Mouse (Mus musculus): Measurements from ENCODE around the gene Acer3. TPM values are rescaled to one million over a fixed set of nuclear protein-coding genes. Genes with fewer than 3 reads are reported as not detected.
"Not testable (repeated sequence)": the region's sequence is repeated elsewhere in the genome, so short reads cannot be mapped to it uniquely, and the experiment has no call there.

The Acer3 gene
- polyA plus RNA-seq, 1 experiment from 2014 or later: 24.6 TPM

DNA sequence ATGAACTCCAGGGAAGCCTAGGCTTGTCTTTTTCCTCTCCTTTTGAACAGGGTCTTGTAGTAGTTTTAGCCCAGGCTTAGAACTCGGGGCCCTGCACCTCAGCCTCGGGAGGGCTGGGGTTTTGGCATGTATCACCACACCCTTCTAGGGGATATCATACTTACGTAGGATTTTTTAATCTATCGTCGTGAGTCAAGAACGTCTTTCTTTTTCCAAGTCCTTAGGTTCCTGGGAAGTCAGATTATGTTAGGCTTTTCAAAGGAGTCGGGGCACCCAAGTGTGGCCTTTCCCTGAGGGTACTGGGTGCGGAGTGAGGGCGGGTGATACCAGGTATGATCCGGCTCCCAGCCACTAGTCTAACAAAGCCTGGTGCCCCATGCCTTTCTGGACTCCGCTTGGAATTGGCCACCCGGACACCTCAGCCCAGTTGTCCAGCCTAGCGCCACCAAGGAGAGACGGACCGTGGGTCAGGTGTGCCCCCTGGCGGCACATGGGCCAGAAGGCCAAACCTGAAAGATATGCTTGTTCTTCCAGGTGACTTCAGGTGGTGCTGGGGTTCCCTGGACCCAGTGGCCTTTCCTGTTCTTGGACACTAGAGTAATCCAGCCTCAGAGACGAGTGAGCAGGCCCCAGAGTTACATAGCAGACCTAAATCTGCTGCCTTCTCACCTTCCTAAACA lies 129.3 kb downstream of the Acer3 start:
- Histone ChIP-seq H3K27ac (no peak overlapping the region), H3K4me2 (no peak overlapping the region), H3K9me3 (replicated peaks) (no peaks in the 10 kb centered on the region), H3K9ac (no peak overlapping the region), H3K27me3 (replicated peaks) (peaks cover 55% of the 10 kb centered on the region), H3K4me3 (no peak overlapping the region), H3K36me3 (no peaks in the 10 kb centered on the region), H3K4me1 (peaks cover 37% of the 10 kb centered on the region)
- whole genome bisulfite sequencing (ENCODE audit: insufficient replicate concordance): 57% methylated on average over 17 of the region's 17 CpGs
- no peak; the same call in 1 of the 2 replicates for ATAC-seq

DNA sequence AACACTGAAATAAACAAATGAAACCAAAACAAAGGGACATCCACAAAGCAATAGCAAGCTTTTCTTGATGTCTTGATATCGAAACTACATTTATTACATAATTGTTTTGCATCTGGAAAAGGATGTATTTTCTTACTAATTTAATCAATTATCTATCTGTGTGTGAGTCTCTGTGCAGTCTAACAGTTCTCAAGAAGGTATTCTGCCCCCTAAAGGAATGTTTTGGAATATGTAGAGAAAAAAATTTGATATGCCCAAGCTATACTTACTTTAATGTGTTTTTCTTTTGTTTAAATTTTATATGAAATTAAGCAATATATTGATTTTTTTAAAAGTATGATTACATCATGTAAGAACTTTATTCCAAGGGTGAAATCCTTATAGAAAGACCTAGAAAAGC lies 130.4 kb downstream of the Acer3 start:
- H3K9ac ChIP-seq: no peak overlapping the region
- H3K9me3 ChIP-seq (replicated peaks): no peaks in the 10 kb centered on the region
- H3K27me3 ChIP-seq (replicated peaks): peaks cover 44% of the 10 kb centered on the region
- H3K4me2 ChIP-seq: no peak overlapping the region
- H3K4me3 ChIP-seq: no peak overlapping the region
- ATAC-seq: no peak
- H3K4me1 ChIP-seq: peaks cover 39% of the 10 kb centered on the region
- no peak overlapping the region for H3K27ac ChIP-seq
- no peaks in the 10 kb centered on the region for H3K36me3 ChIP-seq
- 56% methylated on average over 1 of the region's 1 CpGs for WGBS (ENCODE audit: insufficient replicate concordance)

DNA sequence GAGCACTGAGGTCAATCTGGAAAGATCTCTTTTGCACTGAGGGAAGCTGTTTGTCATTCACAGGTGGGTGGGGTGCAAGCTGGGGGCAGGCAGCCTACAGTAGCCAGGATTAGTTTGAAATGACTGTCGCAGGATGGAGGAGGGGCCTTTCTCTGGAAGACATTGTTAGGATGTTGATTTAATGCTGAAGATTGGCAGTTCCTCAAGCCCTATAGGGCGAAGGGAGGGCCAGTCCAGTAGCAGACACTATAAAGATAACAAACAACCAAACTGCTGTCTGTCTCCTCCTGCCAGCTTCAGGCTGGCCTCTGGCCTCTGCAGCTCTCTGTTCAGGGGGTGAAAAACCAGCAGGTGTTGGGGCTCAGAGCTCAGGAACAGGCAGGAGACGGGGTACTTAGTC lies 131.3 kb downstream of the Acer3 start:
- peaks cover 44% of the 10 kb centered on the region for H3K4me1 ChIP-seq
- peaks cover 35% of the 10 kb centered on the region for H3K27me3 ChIP-seq (replicated peaks)
- H3K36me3 ChIP-seq: no peaks in the 10 kb centered on the region
- peak overlapping the region; percentile 25; the same call in 1 of the 2 replicates for H3K4me2 ChIP-seq
- peak; percentile 65 for ATAC-seq
- H3K9ac ChIP-seq: 0 out of 2 replicates have a peak overlapping the region, but pooled peaks have one; percentile 13
- no peak overlapping the region for H3K4me3 ChIP-seq
- 27% methylated on average over 3 of the region's 3 CpGs for WGBS (ENCODE audit: insufficient replicate concordance)
- H3K9me3 ChIP-seq (replicated peaks): no peaks in the 10 kb centered on the region
- peak overlapping the region; percentile 64 for H3K27ac ChIP-seq

DNA sequence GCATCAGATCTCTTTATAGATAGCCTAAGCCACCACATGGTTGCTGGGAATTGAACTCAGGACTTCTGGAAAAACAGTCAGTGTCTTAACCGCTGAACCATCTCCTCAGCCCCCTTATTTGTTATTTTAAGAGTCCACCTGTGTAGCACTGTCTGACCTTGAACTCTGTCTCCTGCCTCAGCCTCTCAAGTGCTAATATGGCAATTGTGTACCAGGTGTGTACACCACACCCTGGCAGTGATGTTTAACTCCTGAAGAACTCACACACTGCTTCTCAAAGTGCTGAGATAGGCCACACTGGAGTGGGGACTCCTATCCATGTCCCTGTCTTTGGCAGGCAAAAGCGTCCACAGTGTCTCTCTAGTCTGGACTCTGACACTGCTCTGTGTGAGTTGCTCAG lies 132.3 kb downstream of the Acer3 start:
- no peak overlapping the region for H3K27ac ChIP-seq
- 73% methylated on average over 2 of the region's 2 CpGs for WGBS (ENCODE audit: insufficient replicate concordance)
- no peak for ATAC-seq
- peaks cover 25% of the 10 kb centered on the region for H3K27me3 ChIP-seq (replicated peaks)
- H3K36me3 ChIP-seq: no peaks in the 10 kb centered on the region
- no peak overlapping the region for H3K4me2 ChIP-seq
- no peak overlapping the region for H3K9ac ChIP-seq
- no peak overlapping the region for H3K4me3 ChIP-seq
- H3K4me1 ChIP-seq: peaks cover 35% of the 10 kb centered on the region
- no peaks in the 10 kb centered on the region for H3K9me3 ChIP-seq (replicated peaks)

DNA sequence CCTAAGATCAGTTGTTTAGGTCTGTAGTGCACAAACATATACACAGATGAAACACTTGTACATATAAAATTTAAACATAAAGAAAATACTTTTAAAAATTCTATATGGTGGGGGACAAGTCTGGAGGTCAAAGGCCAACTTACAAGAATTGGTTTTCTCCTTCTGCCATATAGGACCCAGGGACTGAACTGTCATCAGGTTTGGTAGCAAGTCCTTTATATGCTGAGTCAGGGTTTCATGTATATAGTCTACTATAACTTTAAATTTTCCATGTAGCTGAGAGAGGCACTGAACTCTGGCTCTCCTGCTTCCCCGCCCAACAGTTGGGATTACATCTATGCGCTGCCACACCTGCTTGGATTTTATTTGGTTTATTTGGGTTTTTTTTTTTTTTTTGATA lies 132.8 kb downstream of the Acer3 start:
- Histone ChIP-seq H3K9me3 (replicated peaks) (no peaks in the 10 kb centered on the region), H3K27ac (no peak overlapping the region), H3K4me3 (no peak overlapping the region), H3K27me3 (replicated peaks) (peaks cover 20% of the 10 kb centered on the region), H3K9ac (no peak overlapping the region), H3K4me2 (no peak overlapping the region), H3K4me1 (peaks cover 31% of the 10 kb centered on the region), H3K36me3 (no peaks in the 10 kb centered on the region)
- no peak for ATAC-seq
- WGBS (ENCODE audit: insufficient replicate concordance): 87% methylated on average over 2 of the region's 2 CpGs

DNA sequence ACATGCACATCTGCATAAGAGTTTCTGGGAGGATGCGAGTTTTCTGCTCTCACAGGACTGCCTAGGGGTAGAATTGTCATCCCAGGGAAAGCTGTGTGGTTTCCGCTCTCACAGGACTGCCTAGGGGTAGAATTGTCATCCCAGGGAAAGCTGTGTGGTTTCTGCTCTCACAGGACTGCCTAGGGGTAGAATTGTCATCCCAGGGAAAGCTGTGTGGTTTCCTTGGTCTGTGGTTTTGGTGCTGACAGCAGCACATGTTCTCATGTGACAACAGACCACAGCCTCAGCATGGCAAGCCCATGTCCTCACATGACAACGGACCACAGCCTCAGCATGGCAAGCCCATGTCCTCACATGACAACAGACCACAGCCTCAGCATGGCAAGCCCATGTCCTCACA lies 133.7 kb downstream of the Acer3 start:
- not testable (repeated sequence) for ATAC-seq
- 58% methylated on average over 3 of the region's 3 CpGs for WGBS (ENCODE audit: insufficient replicate concordance)

DNA sequence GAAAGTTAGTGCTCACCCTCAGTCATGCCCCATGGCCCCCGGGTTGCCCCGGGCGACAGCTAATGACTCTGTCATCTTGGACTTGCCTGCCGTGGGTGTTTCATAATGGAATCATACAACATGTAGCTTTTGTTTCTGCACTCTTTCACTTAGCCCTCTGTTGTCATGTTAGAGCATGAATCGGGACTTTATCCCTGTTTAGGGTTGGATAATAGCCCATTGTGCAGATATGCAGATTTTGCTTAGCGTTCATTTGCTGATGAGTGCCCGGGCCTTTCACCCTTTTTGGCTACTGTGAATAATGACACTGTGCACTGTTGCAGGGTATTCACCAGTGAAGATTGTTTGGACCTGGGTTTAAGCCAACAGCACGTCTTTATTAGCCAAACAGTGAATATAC lies 134.4 kb downstream of the Acer3 start:
- H3K9me3 ChIP-seq (replicated peaks): no peaks in the 10 kb centered on the region
- H3K4me3 ChIP-seq: no peak overlapping the region
- H3K4me1 ChIP-seq: peaks cover 27% of the 10 kb centered on the region
- ATAC-seq: no peak
- peaks cover 4% of the 10 kb centered on the region for H3K27me3 ChIP-seq (replicated peaks)
- H3K36me3 ChIP-seq: no peaks in the 10 kb centered on the region
- H3K27ac ChIP-seq: no peak overlapping the region
- no peak overlapping the region for H3K9ac ChIP-seq
- H3K4me2 ChIP-seq: no peak overlapping the region
- 80% methylated on average over 8 of the region's 8 CpGs for WGBS (ENCODE audit: insufficient replicate concordance)

More for the DNA sequence above, 133.7 kb downstream of the Acer3 start:
- not testable (repeated sequence) for H3K27ac ChIP-seq; H3K4me3 ChIP-seq; H3K4me2 ChIP-seq; H3K9me3 ChIP-seq (replicated peaks); H3K36me3 ChIP-seq; H3K9ac ChIP-seq
- Histone ChIP-seq H3K27me3 (replicated peaks) (peaks cover 11% of the 10 kb centered on the region), H3K4me1 (peaks cover 27% of the 10 kb centered on the region)

DNA sequence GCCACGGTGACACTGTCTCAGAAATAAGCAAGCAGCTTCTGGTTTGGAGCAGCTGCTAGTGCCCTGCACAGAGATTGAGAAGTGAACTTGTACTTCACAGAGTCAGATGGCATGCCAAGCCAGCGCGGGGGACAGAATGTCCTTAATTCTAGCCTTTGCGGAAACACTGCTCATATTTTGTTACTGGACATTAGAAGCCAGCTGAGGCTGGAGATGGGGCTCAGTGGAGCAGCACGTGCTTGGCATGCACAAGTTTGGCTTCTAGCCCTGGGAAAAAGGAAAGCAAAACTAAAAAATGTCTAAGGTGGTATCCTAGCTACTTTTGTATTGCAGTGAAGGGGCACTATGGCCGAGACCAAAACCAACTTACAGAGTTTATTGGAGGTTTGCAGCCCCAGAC lies 135.7 kb downstream of the Acer3 start:
- ATAC-seq: no peak
- Histone ChIP-seq H3K27me3 (replicated peaks) (no peaks in the 10 kb centered on the region), H3K9ac (no peak overlapping the region), H3K9me3 (replicated peaks) (no peaks in the 10 kb centered on the region), H3K4me3 (no peak overlapping the region), H3K27ac (no peak overlapping the region), H3K36me3 (no peaks in the 10 kb centered on the region), H3K4me2 (no peak overlapping the region), H3K4me1 (peaks cover 29% of the 10 kb centered on the region)
- WGBS (ENCODE audit: insufficient replicate concordance): 79% methylated on average over 6 of the region's 6 CpGs

DNA sequence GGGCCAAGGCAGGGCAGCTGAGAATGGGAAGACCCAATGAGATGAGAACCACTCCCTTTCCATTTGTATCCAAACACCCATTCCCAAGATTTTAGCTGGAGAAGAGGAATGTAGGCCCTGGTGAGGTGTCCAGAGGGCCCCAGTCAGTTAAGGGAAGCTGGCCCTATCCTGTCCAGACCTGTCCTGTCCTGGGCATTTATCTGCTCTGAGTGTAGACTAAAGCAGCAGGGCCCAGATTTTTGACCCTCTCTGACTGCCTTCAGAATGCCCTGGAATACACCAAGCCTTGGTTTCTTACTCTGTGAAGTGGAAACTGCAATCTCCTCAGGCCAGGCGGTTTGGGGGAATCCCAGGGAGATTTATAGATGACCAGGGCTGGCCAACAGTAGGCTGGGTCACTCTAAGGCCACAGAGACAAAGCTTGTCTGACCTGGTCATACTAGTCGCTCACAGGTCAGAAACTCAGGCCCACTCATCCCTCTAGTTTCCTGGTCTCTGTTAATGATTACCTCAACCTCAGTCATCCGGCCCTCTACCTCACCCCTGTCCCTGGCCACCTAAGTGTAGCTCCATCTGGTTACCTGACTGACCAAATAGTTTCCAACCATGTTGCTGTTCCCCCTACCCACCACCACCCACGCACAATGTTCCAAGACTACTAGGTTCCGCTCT lies 142.3 kb downstream of the Acer3 start:
- peak overlapping the region; percentile 89 for H3K4me2 ChIP-seq
- peak overlapping the region; percentile 85 for H3K4me3 ChIP-seq
- H3K9ac ChIP-seq: peak overlapping the region; percentile 87
- H3K9me3 ChIP-seq (replicated peaks): no peaks in the 10 kb centered on the region
- WGBS (ENCODE audit: insufficient replicate concordance): 75% methylated on average over 5 of the region's 5 CpGs
- peak; percentile 15; the same call in 1 of the 2 replicates for ATAC-seq
- H3K27ac ChIP-seq: peak overlapping the region; percentile 98
- H3K27me3 ChIP-seq (replicated peaks): no peaks in the 10 kb centered on the region
- peaks cover 63% of the 10 kb centered on the region for H3K4me1 ChIP-seq
- no peaks in the 10 kb centered on the region for H3K36me3 ChIP-seq

DNA sequence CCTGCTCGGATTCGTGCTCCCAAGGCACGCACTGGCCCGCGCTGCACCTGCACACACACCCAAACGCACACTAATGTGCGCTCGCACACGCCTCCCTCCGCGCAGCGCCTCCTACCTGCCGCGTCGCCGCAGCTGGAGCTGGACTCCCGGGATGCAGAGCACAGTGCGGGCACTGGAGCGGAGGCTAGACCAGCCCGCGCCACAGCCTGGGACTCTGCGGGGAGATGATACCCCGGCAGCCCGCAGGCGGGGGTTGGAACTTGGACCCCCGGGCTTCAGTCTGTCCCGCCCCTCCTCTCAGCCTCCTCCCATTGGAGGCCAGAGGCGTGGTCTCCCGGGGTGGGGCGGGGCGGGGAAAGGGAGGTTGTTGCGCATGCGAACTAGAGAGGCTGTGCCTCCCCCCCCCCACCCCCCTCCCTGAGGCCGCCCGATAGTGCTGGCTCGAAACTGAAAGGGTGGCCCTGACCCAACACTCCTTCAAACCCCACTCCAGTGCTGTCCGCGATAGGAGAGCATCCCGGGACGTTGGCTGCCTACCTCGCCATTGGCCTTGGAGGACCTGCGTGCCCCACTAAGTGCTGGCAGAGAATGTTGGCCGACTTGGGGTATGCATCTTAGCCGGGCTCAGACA lies 143.0 kb downstream of the Acer3 start, which contains the start of gene Capn5:
Gene Capn5, minus strand, starts transcription at position 346 of the 631 bp plus-strand sequence.
- H3K4me2 ChIP-seq: peak within 1 kb of the TSS; percentile 89
- peaks cover 69% of the 10 kb centered on the region for H3K4me1 ChIP-seq
- H3K36me3 ChIP-seq: 0 out of 2 replicates have a peak, but pooled peaks cover 3% of the 10 kb centered on the region
- peak; percentile 74 for ATAC-seq
- H3K27me3 ChIP-seq (replicated peaks): no peaks in the 10 kb centered on the region
- H3K9ac ChIP-seq: peak within 1 kb of the TSS; percentile 87
- no peaks in the 10 kb centered on the region for H3K9me3 ChIP-seq (replicated peaks)
- peak within 1 kb of the TSS; percentile 98 for H3K27ac ChIP-seq
- peak within 1 kb of the TSS; percentile 85 for H3K4me3 ChIP-seq
- 3% methylated on average over 42 of the region's 44 CpGs for WGBS (ENCODE audit: insufficient replicate concordance)

DNA sequence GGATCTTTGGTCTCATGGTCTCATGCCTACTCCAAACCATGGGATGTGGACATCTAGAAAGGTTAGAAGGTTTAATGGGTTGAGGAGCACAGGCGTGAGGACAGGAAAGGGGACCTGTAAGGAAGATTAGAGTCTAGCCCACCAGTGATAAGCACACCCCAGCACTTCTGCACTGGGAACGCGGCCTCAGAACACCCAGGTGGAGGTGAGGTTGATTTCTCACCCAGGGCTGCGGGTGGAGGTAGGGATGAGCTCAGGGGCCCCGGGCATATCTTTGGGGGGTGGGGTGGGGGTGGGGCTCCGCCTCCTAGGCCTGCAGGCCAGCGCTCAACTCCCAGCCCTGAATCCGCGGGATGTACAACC lies 143.5 kb downstream of the Acer3 start:
- Histone ChIP-seq H3K4me1 (peaks cover 74% of the 10 kb centered on the region), H3K4me2 (peak overlapping the region; percentile 89), H3K9ac (peak overlapping the region; percentile 87), H3K36me3 (peaks cover 8% of the 10 kb centered on the region), H3K4me3 (peak overlapping the region; percentile 85), H3K27ac (peak overlapping the region; percentile 98), H3K9me3 (replicated peaks) (no peaks in the 10 kb centered on the region), H3K27me3 (replicated peaks) (no peaks in the 10 kb centered on the region)
- WGBS (ENCODE audit: insufficient replicate concordance): 3% methylated on average over 9 of the region's 9 CpGs
- no peak for ATAC-seq

DNA sequence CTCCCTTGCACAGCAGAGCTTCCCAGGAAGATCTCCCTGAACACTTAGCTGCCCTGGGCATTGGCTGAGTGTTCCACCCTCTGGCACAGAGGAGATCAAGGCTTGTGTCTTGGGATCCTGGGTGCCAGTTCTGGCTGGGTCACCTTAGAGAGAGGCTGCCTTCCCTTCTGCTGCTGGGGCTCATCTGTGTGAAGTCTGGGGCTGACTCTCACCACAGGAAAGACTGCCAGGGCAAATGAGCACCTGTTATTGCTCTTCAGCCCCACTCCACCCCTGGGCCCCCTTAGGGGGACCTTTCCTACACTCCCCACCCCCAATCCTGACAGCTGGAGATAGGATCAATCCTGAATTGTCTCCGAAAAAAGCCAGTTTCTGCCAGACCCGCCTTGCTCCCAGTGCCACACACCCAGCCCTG lies 143.9 kb downstream of the Acer3 start:
- H3K9ac ChIP-seq: peak overlapping the region; percentile 87
- H3K9me3 ChIP-seq (replicated peaks): no peaks in the 10 kb centered on the region
- no peaks in the 10 kb centered on the region for H3K27me3 ChIP-seq (replicated peaks)
- WGBS (ENCODE audit: insufficient replicate concordance): 10% methylated on average over 2 of the region's 2 CpGs
- H3K36me3 ChIP-seq: peaks cover 13% of the 10 kb centered on the region
- peak overlapping the region; percentile 85 for H3K4me3 ChIP-seq
- H3K4me1 ChIP-seq: peaks cover 79% of the 10 kb centered on the region
- peak overlapping the region; percentile 98 for H3K27ac ChIP-seq
- H3K4me2 ChIP-seq: peak overlapping the region; percentile 89
- ATAC-seq: no peak

Data from liver, embryonic 12.5 days (tissue).